Mouse (Mus musculus): ENCODE results near the gene Gm3055. TPM values are rescaled to one million over a fixed set of nuclear protein-coding genes. Genes with fewer than 3 reads are reported as not detected.
"Not testable (repeated sequence)": the region's sequence is repeated elsewhere in the genome, so short reads cannot be mapped to it uniquely, and the experiment has no call there.

Gm3055 gene
- polyA plus RNA-seq (2012; ENCODE audit: insufficient read depth, insufficient read length, missing spikeins): 0.85 and 1.0 TPM in 2 replicates

DNA sequence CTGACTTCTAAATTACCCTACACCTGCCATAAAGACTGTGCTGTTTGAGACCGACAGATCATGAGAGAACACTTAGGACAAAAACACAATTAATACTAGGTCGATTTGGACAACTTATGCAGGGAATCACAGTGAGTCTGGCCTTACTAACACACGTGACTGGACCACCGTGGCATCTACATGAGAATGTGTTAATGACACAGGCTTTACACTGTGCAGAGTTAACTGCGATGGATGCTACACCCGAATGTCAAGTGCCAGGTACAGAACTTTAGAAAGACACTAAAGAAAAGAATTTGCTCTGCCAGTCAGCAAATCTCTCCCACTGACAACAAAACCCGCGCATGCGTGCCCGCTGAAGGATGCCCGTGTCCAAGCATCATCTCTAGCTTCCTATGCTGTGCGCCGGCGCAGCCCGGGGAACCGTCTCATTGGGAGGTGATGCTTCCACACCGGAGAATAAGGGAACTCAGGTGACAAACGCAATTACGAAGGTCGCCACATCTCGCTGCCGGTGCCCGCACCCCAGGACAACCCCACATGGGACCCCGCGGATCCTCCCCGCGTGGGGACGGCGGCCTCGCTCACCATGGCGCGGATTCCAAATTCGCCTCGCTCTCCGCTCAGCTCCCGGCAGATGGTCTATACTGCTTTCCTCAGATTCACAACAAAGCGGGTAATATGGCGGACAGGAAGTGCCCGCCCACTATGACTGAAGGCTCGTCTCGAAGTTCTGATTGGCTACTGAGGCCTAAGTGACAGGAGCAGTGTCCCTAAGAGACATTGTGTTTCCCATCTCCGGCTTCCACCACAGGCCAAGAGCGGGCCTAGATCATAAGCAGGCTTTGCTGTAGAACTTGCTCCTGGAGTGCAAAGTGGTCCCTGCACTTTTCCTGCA, at the start of gene Gm3055:
Gm3055 (minus strand) TSS at position 656 of the 898 bp plus-strand sequence.
- not testable (repeated sequence) for H3K4me1 ChIP-seq (ENCODE audit: control insufficient read depth, insufficient read depth, low read length); H3K27ac ChIP-seq (ENCODE audit: insufficient read depth, low read depth, low read length)

DNA sequence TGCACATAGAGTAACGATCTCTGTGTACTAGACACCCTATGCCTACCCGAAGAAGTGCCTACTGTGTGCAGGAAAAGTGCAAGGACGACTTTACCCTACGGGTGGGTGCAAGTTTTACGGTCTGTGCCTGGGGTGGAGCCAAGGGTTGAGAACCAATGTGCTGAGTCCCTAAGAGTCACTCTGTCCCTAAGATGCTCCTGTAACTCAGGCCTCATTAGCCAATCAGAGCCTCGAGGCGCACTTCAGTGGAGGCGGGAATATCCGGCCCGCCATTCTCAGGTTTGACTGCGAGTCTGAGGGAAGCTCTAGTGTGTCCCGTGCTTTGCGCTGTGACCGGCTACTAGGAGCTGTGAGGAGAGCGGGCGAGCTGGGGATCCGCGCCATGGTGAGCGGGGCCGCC, 40.9 kb upstream of the Gm3055 start, which contains the start of gene Gm4767:
Gm4767 (plus strand) TSS at position 288 of the 400 bp plus-strand sequence.
- not testable (repeated sequence) for H3K27ac ChIP-seq (ENCODE audit: insufficient read depth, low read depth, low read length); H3K4me1 ChIP-seq (ENCODE audit: control insufficient read depth, insufficient read depth, low read length); H3K4me3 ChIP-seq (ENCODE audit: insufficient read depth, low read length)

More for the DNA sequence above, at the start of gene Gm3055:
- not testable (repeated sequence) for H3K4me3 ChIP-seq (ENCODE audit: insufficient read depth, low read length)

DNA sequence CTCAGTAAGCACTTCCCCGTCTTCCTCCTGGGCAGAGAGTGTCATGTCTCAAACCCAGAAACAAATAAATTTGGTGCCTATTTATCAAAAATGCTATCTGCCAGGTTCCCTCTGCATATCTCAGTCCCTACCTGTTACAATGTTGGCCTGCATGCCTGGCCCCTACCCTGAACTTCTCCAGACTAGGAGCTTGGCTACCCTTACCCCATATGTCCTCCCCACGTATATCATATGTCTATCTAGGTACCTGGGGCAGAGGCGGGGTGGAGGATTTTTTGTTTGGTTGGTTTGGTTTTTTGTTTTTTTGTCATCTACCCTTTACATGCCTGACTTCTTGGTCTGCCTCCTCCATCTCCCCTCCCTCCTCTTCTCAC, 430 bp upstream of the Gm3055 start:
- not testable (repeated sequence) for H3K4me1 ChIP-seq (ENCODE audit: control insufficient read depth, insufficient read depth, low read length); H3K4me3 ChIP-seq (ENCODE audit: insufficient read depth, low read length)

DNA sequence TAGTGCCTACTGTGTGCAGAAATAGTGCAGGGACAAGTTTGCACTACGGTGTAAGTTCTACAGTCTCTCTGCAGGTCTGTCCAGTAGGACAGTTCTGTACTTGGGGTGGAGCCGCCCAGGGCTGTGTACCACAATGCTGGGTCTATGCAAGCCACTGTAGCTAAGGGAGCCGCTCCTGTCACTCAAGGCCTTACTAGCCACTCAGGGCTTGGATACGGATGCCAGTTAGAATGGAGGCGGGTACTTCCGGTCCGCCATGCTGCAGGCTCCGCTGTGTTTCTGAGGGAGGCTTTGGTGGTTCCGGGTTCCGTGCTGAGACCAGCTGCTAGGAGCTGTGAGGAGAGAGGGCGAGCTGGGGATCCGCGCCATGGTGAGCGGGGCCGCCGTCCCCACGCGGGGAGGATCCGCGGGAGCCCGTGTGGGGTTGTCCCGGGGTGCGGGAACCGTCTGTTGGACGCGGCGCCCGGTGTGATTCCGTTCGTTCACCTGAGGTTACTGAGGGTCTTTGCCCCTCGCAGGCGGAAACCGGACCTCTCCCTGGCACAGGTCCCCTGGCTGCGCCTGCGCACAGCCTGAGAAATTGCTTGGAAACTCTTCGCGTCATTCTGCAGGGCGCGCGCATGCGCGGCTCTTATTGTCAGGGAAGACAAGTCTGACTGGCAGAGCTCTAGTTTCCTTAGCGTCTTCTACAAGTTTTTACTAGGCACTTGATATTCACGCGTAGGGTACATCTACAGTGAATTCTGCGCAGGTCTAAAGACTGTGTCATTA, 66.2 kb downstream of the Gm3055 start, which contains the start of gene Zfp433:
Zfp433 (plus strand) TSS at position 295 of the 771 bp plus-strand sequence.
- H3K4me1 ChIP-seq (ENCODE audit: control insufficient read depth, insufficient read depth, low read length); H3K4me3 ChIP-seq (ENCODE audit: insufficient read depth, low read length): not testable (repeated sequence)

More for the DNA sequence above, 430 bp upstream of the Gm3055 start:
- not testable (repeated sequence) for H3K27ac ChIP-seq (ENCODE audit: insufficient read depth, low read depth, low read length)

More for the DNA sequence above, 66.2 kb downstream of the Gm3055 start, which contains the start of gene Zfp433:
- H3K27ac ChIP-seq (ENCODE audit: insufficient read depth, low read depth, low read length): not testable (repeated sequence)

Other genes with a start within 250 kb of the Gm3055 start
- gene Gna15, start 246.9 kb downstream of the Gm3055 start, polyA plus RNA-seq (2012; ENCODE audit: insufficient read depth, insufficient read length, missing spikeins): 23.5 and 24.2 TPM in 2 replicates
- gene Gna11, start 226.0 kb downstream of the Gm3055 start, polyA plus RNA-seq (2012; ENCODE audit: insufficient read depth, insufficient read length, missing spikeins): 10.1 and 10.5 TPM in 2 replicates
- 478 and 551 TPM in 2 replicates for gene Aes, start 211.7 kb downstream of the Gm3055 start, polyA plus RNA-seq (2012; ENCODE audit: insufficient read depth, insufficient read length, missing spikeins)
- 17.9 and 24.5 TPM in 2 replicates for gene Tle2, start 196.6 kb downstream of the Gm3055 start, polyA plus RNA-seq (2012; ENCODE audit: insufficient read depth, insufficient read length, missing spikeins)
- 42.3 and 47.9 TPM in 2 replicates for gene Tle6, start 170.1 kb downstream of the Gm3055 start, polyA plus RNA-seq (2012; ENCODE audit: insufficient read depth, insufficient read length, missing spikeins)
- 0.67 and 0.78 TPM in 2 replicates for gene BC025920, start 164.9 kb downstream of the Gm3055 start, polyA plus RNA-seq (2012; ENCODE audit: insufficient read depth, insufficient read length, missing spikeins)
- gene Sirt6, start 143.4 kb downstream of the Gm3055 start, polyA plus RNA-seq (2012; ENCODE audit: insufficient read depth, insufficient read length, missing spikeins): 10.9 and 13.2 TPM in 2 replicates
- 7.8 and 9.6 TPM in 2 replicates for gene Ankrd24, start 142.6 kb downstream of the Gm3055 start, polyA plus RNA-seq (2012; ENCODE audit: insufficient read depth, insufficient read length, missing spikeins)
- gene Gm10778, start 122.1 kb downstream of the Gm3055 start, polyA plus RNA-seq (2012; ENCODE audit: insufficient read depth, insufficient read length, missing spikeins): 0.66 and 0.67 TPM in 2 replicates
- 9.4 TPM in 2 replicates for gene Zfp433, start 66.3 kb downstream of the Gm3055 start, polyA plus RNA-seq (2012; ENCODE audit: insufficient read depth, insufficient read length, missing spikeins)
- 1.5 and 2.1 TPM in 2 replicates for gene Gm4767, start 41.0 kb upstream of the Gm3055 start, polyA plus RNA-seq (2012; ENCODE audit: insufficient read depth, insufficient read length, missing spikeins)
- gene Gm32687, start 92.8 kb upstream of the Gm3055 start, polyA plus RNA-seq (2012; ENCODE audit: insufficient read depth, insufficient read length, missing spikeins): 0.52 TPM in 1 of 2 replicates, not detected in the other
- gene Zfp781, start 159.3 kb upstream of the Gm3055 start, polyA plus RNA-seq (2012; ENCODE audit: insufficient read depth, insufficient read length, missing spikeins): 0.85 TPM in 1 of 2 replicates, not detected in the other